Mouse (Mus musculus): ENCODE results near the gene Ccdc40.

The Ccdc40 gene

GRCm38 (mm10) chr11:119209371-119210025 is 18.9 kb upstream of the Ccdc40 start:
- DNase-seq = no peak

GRCm38 (mm10) chr11:119210321-119211100 is 17.9 kb upstream of the Ccdc40 start:
- DNase-seq = no peak

GRCm38 (mm10) chr11:119211604-119212309 is 16.6 kb upstream of the Ccdc40 start:
- DNase-seq = no peak

GRCm38 (mm10) chr11:119213166-119213885 is 15.0 kb upstream of the Ccdc40 start:
- DNase-seq = no peak

- no peak for DNase-seq
These were observed 13.1 kb upstream of the Ccdc40 start for GRCm38 (mm10) chr11:119215038-119215904.

GRCm38 (mm10) chr11:119215905-119216507 is 12.4 kb upstream of the Ccdc40 start:
- peak; percentile 36 for DNase-seq

- no peak for DNase-seq
These were observed 10.5 kb upstream of the Ccdc40 start for GRCm38 (mm10) chr11:119217861-119218260.

GRCm38 (mm10) chr11:119219816-119220465 is 8.4 kb upstream of the Ccdc40 start:
- no peak for DNase-seq

- DNase-seq = no peak
These were observed 6.4 kb upstream of the Ccdc40 start for GRCm38 (mm10) chr11:119221812-119222510.

GRCm38 (mm10) chr11:119223124-119223890 is 5.1 kb upstream of the Ccdc40 start:
- DNase-seq = no peak

- DNase-seq = no peak
These were observed 3.4 kb upstream of the Ccdc40 start for GRCm38 (mm10) chr11:119224926-119225325.

- DNase-seq = no peak
These were observed 2.7 kb upstream of the Ccdc40 start for GRCm38 (mm10) chr11:119225634-119226033.

- DNase-seq = no peak
These were observed 781 bp upstream of the Ccdc40 start for GRCm38 (mm10) chr11:119227591-119227990.

GRCm38 (mm10) chr11:119228846-119229626 is 664 bp downstream of the Ccdc40 start:
- peak; percentile 66 for DNase-seq

GRCm38 (mm10) chr11:119234770-119235169 is 6.4 kb downstream of the Ccdc40 start:
- DNase-seq = no peak

- peak; percentile 80 for DNase-seq
These were observed 7.2 kb downstream of the Ccdc40 start for GRCm38 (mm10) chr11:119235596-119235995.

GRCm38 (mm10) chr11:119236354-119236753 is 8.0 kb downstream of the Ccdc40 start:
- no peak for DNase-seq

- no peak for DNase-seq
These were observed 8.6 kb downstream of the Ccdc40 start for GRCm38 (mm10) chr11:119237007-119237406.
